Mouse (Mus musculus) liver, postnatal 0 days (tissue): Measurements from ENCODE around the gene Cdk14. TPM values are rescaled to one million over a fixed set of nuclear protein-coding genes. Genes with fewer than 3 reads are reported as not detected.

Experiments used
- ATAC-seq: fragments of 200-750 bp; cut with Nextera tagmentation; 2 replicates; pipeline ENCODE4 v1.8.0; 2017; ENCODE audit warnings: mild to moderate bottlenecking, moderate library complexity
- DNase-seq: peaks from one replicate; pipeline ENCODE4 v3.0.0-alpha.2; 2016
- H3K27ac ChIP-seq: fragments of 300-500 bp; sonication (generic); 2 replicates; pipeline ENCODE4 v1.5.1; 2014; ENCODE audit warnings: antibody characterized with exemption, moderate library complexity, mild to moderate bottlenecking, low read depth
- H3K27me3 ChIP-seq: fragments of 300-500 bp; sonication (generic); 2 replicates; pipeline ENCODE4 v1.6.1; 2014; ENCODE audit warnings: low read length, control low read depth, mixed read lengths; ENCODE audit not compliant: insufficient read depth
- H3K36me3 ChIP-seq: fragments of 300-500 bp; sonication (generic); replicated peaks from 2 replicates; pipeline ENCODE4 v1.6.1; 2014; ENCODE audit warnings: mild to moderate bottlenecking, control low read depth, low read length, moderate library complexity, mixed read lengths; ENCODE audit not compliant: insufficient read depth
- H3K4me1 ChIP-seq: fragments of 300-500 bp; sonication (generic); 2 replicates; pipeline ENCODE4 v1.6.1; 2014; ENCODE audit warnings: antibody characterized with exemption, mild to moderate bottlenecking, control low read depth; ENCODE audit not compliant: insufficient read depth
- H3K4me2 ChIP-seq: fragments of 300-500 bp; sonication (generic); 2 replicates; pipeline ENCODE4 v1.6.1; 2014; ENCODE audit warnings: low read depth, mild to moderate bottlenecking, low read length, moderate library complexity, mixed read lengths
- H3K4me3 ChIP-seq: fragments of 300-500 bp; sonication (generic); 2 replicates; pipeline ENCODE4 v1.5.1; 2014; ENCODE audit warnings: low read depth, low read length
- H3K9ac ChIP-seq: fragments of 300-500 bp; sonication (generic); replicated peaks from 2 replicates; pipeline ENCODE4 v1.6.1; 2014; ENCODE audit warnings: mild to moderate bottlenecking, moderate library complexity
- H3K9me3 ChIP-seq: fragments of 300-500 bp; sonication (generic); 2 replicates; pipeline ENCODE4 v1.6.1; 2016; ENCODE audit warnings: mild to moderate bottlenecking, control low read depth, low read length, mixed read lengths
- CTCF ChIP-seq: sonication (generic); IDR thresholded peaks from 2 replicates; pipeline ENCODE4 v1.5.1; 2016; ENCODE audit warnings: antibody characterized with exemption, low read depth
- EP300 ChIP-seq: IDR thresholded peaks from 2 replicates; pipeline ENCODE4 v1.6.1; 2016; ENCODE audit warnings: antibody characterized with exemption, low read depth, mild to moderate bottlenecking
- WGBS: fragments of 180-500 bp; shearing (Covaris S2); extraction: QIAGEN DNeasy Blood & Tissue Kit; methylation state at CpG from one replicate; pipeline ENCODE4 v1.1.7; 2014; ENCODE audit not compliant: insufficient replicate concordance; 5-methylcytosine and 5-hydroxymethylcytosine counted together
- polyA plus RNA-seq: library from polyadenylated mRNA; unstranded; fragments of >200 nt; fragmentation: Nextera tagmentation; extraction: Ambion mirVana; gene quantifications from 2 replicates; pipeline ENCODE4 v1.2.1, GENCODE M21; 2015

Gene Cdk14
- polyA plus RNA-seq, 1 experiment from 2014 or later, result 1.1 TPM

DNA sequence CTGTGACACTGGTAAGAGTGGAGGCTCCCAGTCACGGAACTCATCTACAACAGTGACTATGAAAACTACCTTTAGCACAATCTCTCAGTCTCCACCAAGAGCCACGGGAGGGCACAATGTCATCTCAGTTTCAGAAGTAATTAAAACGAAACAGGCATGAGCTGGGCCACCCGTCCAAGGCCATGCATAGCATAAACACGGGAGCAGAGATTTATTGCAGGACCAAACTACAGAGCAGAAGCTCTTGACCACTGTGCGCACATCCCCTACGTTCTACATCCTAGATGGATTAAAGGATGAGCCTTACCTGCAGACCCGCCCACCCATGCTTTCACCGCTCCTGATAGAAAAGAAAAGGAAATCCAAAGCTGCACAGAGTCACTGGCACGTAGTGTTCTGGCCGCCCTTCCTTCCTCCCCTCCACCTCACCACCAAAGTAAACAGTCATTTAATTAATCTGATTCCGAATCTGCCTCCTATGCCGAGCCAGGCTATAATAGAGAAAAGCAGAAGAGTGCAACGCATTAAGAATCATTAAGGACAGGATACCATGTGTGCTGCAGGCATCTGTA is 158.3 kb downstream of the Cdk14 start:
- no peak for ATAC-seq

GRCm38 (mm10) chr5:5260966-5261724 is 159.0 kb downstream of the Cdk14 start:
- ATAC-seq, result no peak

More for the DNA sequence above, 158.3 kb downstream of the Cdk14 start:
- no peak overlapping the region for H3K9ac ChIP-seq
- H3K36me3 ChIP-seq, result no peaks in the 10 kb centered on the region
- 56% methylated on average over 14 of the region's 14 CpGs for WGBS
- no peaks in the 10 kb centered on the region for H3K4me1 ChIP-seq
- H3K4me2 ChIP-seq, result peak overlapping the region; percentile 20; the same call in 1 of the 2 replicates
- H3K4me3 ChIP-seq, result no peak overlapping the region
- H3K27me3 ChIP-seq, result no peaks in the 10 kb centered on the region
- DNase-seq, result no peak
- no peak overlapping the region for H3K27ac ChIP-seq
- no peak for TF ChIP-seq CTCF
- TF ChIP-seq EP300, result no peak
- no peaks in the 10 kb centered on the region for H3K9me3 ChIP-seq

GRCm38 (mm10) chr5:5260309-5260708 is 159.8 kb downstream of the Cdk14 start:
- Histone ChIP-seq H3K4me1 (no peaks in the 10 kb centered on the region), H3K36me3 (no peaks in the 10 kb centered on the region), H3K27ac (no peak overlapping the region), H3K27me3 (no peaks in the 10 kb centered on the region), H3K4me3 (no peak overlapping the region), H3K9ac (no peak overlapping the region), H3K4me2 (no peak overlapping the region), H3K9me3 (no peaks in the 10 kb centered on the region)
- DNase-seq (no peak), ATAC-seq (no peak)
- WGBS, result 60% methylated on average over 7 of the region's 7 CpGs
- no peak for TF ChIP-seq EP300
- TF ChIP-seq CTCF, result no peak

More at GRCm38 (mm10) chr5:5260966-5261724, 159.0 kb downstream of the Cdk14 start:
- Histone ChIP-seq H3K4me2 (peak overlapping the region; percentile 20), H3K36me3 (no peaks in the 10 kb centered on the region), H3K27me3 (no peaks in the 10 kb centered on the region), H3K9me3 (no peaks in the 10 kb centered on the region), H3K9ac (no peak overlapping the region), H3K4me3 (no peak overlapping the region), H3K4me1 (no peaks in the 10 kb centered on the region), H3K27ac (no peak overlapping the region)
- no peak for TF ChIP-seq EP300
- no peak for TF ChIP-seq CTCF
- WGBS, result 59% methylated on average over 14 of the region's 14 CpGs
- DNase-seq, result no peak

- H3K4me3 ChIP-seq, result no peak overlapping the region
- no peaks in the 10 kb centered on the region for H3K27me3 ChIP-seq
- no peaks in the 10 kb centered on the region for H3K9me3 ChIP-seq
- DNase-seq (no peak), ATAC-seq (no peak)
- no peak overlapping the region for H3K27ac ChIP-seq
- 72% methylated on average over 6 of the region's 6 CpGs for WGBS
- no peak overlapping the region for H3K4me2 ChIP-seq
- no peaks in the 10 kb centered on the region for H3K36me3 ChIP-seq
- no peak overlapping the region for H3K9ac ChIP-seq
- H3K4me1 ChIP-seq, result no peaks in the 10 kb centered on the region
- TF ChIP-seq CTCF (no peak), EP300 (no peak)
Measured at GRCm38 (mm10) chr5:5254391-5254790, 165.7 kb downstream of the Cdk14 start.

DNA sequence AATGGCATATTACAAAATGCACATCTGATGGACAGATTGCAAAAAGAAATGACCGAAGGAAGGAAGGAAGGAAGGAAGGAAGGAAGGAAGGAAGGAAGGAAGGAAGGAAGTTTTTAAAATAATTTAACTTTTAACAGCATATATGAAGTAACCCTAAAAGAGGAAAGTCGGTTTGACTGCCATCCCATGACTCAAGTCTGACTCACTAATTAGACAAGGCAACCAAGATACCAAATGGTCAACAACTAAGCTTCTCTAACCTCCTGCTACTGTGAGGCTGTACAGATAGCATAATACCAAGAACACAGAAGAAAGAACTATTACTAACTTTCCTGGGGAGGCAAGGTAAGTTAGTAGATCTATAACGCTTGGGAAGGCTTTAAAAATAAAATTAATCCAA is 166.9 kb downstream of the Cdk14 start:
- Histone ChIP-seq H3K4me2 (no peak overlapping the region), H3K9ac (no peak overlapping the region), H3K9me3 (no peaks in the 10 kb centered on the region), H3K4me3 (no peak overlapping the region), H3K4me1 (no peaks in the 10 kb centered on the region), H3K27me3 (no peaks in the 10 kb centered on the region), H3K27ac (no peak overlapping the region), H3K36me3 (no peaks in the 10 kb centered on the region)
- ATAC-seq (no peak), DNase-seq (no peak)
- 77% methylated on average over 3 of the region's 3 CpGs for WGBS
- TF ChIP-seq CTCF, result no peak
- TF ChIP-seq EP300, result no peak

GRCm38 (mm10) chr5:5247671-5248070 is 172.4 kb downstream of the Cdk14 start:
- no peak for TF ChIP-seq EP300
- TF ChIP-seq CTCF, result no peak
- 66% methylated on average over 6 of the region's 6 CpGs for WGBS
- Histone ChIP-seq H3K27me3 (no peaks in the 10 kb centered on the region), H3K27ac (no peak overlapping the region), H3K9me3 (no peaks in the 10 kb centered on the region), H3K4me2 (no peak overlapping the region), H3K4me3 (no peak overlapping the region), H3K4me1 (no peaks in the 10 kb centered on the region), H3K9ac (no peak overlapping the region), H3K36me3 (no peaks in the 10 kb centered on the region)
- DNase-seq (no peak), ATAC-seq (no peak)
